Mouse (Mus musculus): ENCODE results near the gene Ripor3. TPM values are rescaled to one million over a fixed set of nuclear protein-coding genes. Genes with fewer than 3 reads are reported as not detected.

The Ripor3 gene
- polyA plus RNA-seq, 1 experiment = 2.4 TPM

DNA sequence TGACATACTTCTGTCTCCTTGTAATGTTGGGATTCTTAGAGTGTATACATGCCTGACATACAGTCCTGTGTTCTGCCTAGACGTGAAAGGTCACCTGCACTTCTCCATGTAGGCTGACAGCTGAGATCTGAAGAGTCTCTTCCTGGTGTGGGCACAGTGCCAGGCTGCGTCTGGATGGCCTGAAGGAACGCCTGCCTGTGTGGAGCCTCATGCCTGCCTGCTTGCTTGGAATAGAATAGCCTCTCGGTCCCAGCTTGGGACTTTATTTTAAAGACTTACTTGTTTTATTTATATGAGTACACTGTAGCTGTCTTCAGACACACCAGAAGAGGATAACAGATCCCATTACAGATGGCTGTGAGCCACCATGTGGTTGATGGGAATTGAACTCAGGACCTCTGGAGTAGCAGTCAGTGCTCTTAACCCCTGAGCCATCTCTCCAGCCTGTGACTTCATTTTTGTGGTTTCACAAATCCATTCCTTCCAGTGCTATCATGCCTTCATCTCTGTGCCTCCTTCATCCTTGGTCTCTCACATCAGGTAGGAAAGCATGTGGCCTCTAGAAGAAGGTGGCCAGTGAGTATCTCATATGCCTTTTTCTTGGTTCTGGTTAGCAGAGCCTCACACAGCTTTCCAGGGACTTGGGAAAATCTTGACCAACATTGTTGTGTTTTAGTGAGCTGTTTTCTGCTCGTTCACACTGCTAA, 52.2 kb downstream of the Ripor3 start:
- no peak overlapping the region for H3K27ac ChIP-seq (ENCODE audit: insufficient read depth, low read length)
- H3K27me3 ChIP-seq (ENCODE audit: control insufficient read depth, insufficient read depth, low read length, poor library complexity, severe bottlenecking) = no peaks in the 10 kb centered on the region
- no peak overlapping the region for H3K4me3 ChIP-seq (ENCODE audit: low read depth, low read length)
- no peaks in the 10 kb centered on the region for H3K9me3 ChIP-seq (replicated peaks; ENCODE audit: control insufficient read depth, insufficient read depth, low read length, poor library complexity, severe bottlenecking)
- H3K9ac ChIP-seq (ENCODE audit: low read depth, poor library complexity, severe bottlenecking) = no peak overlapping the region
- H3K36me3 ChIP-seq (ENCODE audit: control insufficient read depth, insufficient read depth, low read length, poor library complexity, severe bottlenecking) = no peaks in the 10 kb centered on the region
- H3K4me1 ChIP-seq (ENCODE audit: control insufficient read depth, insufficient read depth, low read length) = peaks cover 3% of the 10 kb centered on the region
- TF ChIP-seq POLR2A (IDR thresholded peaks at IDR 0.05; ENCODE audit: insufficient read depth, low read length) = no peak
- TF ChIP-seq CTCF (IDR thresholded peaks at IDR 0.05; ENCODE audit: low read depth, low read length) = no peak
- TF ChIP-seq EP300 (IDR thresholded peaks at IDR 0.05; ENCODE audit: insufficient read depth, low read depth, low read length) = no peak

DNA sequence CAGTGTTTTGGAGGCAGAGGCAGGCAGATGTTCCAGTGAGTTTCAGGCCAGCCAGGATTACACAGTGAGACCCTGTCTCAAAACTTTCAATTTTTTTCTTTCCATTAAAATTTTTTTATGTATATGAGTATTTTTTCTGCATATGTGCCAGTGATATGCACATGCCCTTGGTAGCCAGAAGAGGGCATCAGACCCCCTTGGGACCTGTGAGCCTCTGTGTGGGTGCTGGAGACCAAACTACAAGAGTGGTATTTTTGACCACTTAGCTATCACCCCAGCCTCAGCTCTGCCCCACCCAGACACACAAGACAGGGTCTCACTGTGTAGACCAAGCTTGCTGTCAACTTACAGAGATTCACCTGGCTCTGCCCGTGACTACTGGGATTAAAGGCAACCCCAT, 52.9 kb downstream of the Ripor3 start:
- peaks cover 3% of the 10 kb centered on the region for H3K4me1 ChIP-seq (ENCODE audit: control insufficient read depth, insufficient read depth, low read length)
- H3K9ac ChIP-seq (ENCODE audit: low read depth, poor library complexity, severe bottlenecking) = no peak overlapping the region
- H3K4me3 ChIP-seq (ENCODE audit: low read depth, low read length) = no peak overlapping the region
- no peak overlapping the region for H3K27ac ChIP-seq (ENCODE audit: insufficient read depth, low read length)
- no peaks in the 10 kb centered on the region for H3K36me3 ChIP-seq (ENCODE audit: control insufficient read depth, insufficient read depth, low read length, poor library complexity, severe bottlenecking)
- no peaks in the 10 kb centered on the region for H3K27me3 ChIP-seq (ENCODE audit: control insufficient read depth, insufficient read depth, low read length, poor library complexity, severe bottlenecking)
- H3K9me3 ChIP-seq (replicated peaks; ENCODE audit: control insufficient read depth, insufficient read depth, low read length, poor library complexity, severe bottlenecking) = no peaks in the 10 kb centered on the region
- TF ChIP-seq EP300 (IDR thresholded peaks at IDR 0.05; ENCODE audit: insufficient read depth, low read depth, low read length) (no peak), CTCF (IDR thresholded peaks at IDR 0.05; ENCODE audit: low read depth, low read length) (peak; percentile 33)

DNA sequence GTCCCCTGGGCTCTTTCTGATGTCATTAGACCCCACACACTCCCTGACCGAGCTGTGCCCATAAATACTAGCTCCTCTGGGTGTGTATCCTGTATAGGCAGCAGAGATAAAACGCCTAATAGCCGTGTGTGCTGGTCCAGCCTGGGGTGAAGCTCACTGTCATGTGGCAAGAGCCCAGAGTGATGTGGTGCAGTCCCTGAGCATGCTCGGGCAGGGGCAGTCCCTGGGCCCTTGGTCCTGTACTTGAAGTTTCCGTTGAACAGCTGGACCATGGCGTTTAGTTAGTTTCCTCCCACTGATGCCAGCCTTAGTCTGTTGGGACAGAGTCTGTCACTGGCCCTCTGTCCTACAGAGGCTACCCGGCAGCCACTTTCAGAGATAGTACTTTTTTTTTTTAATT, 55.5 kb downstream of the Ripor3 start:
- no peak overlapping the region for H3K27ac ChIP-seq (ENCODE audit: insufficient read depth, low read length)
- no peaks in the 10 kb centered on the region for H3K27me3 ChIP-seq (ENCODE audit: control insufficient read depth, insufficient read depth, low read length, poor library complexity, severe bottlenecking)
- H3K4me3 ChIP-seq (ENCODE audit: low read depth, low read length) = no peak overlapping the region
- TF ChIP-seq POLR2A (IDR thresholded peaks at IDR 0.05; ENCODE audit: insufficient read depth, low read length) = no peak
- TF ChIP-seq CTCF (IDR thresholded peaks at IDR 0.05; ENCODE audit: low read depth, low read length) = no peak
- no peak for TF ChIP-seq EP300 (IDR thresholded peaks at IDR 0.05; ENCODE audit: insufficient read depth, low read depth, low read length)
- H3K4me1 ChIP-seq (ENCODE audit: control insufficient read depth, insufficient read depth, low read length) = no peaks in the 10 kb centered on the region
- no peaks in the 10 kb centered on the region for H3K9me3 ChIP-seq (replicated peaks; ENCODE audit: control insufficient read depth, insufficient read depth, low read length, poor library complexity, severe bottlenecking)
- H3K36me3 ChIP-seq (ENCODE audit: control insufficient read depth, insufficient read depth, low read length, poor library complexity, severe bottlenecking) = no peaks in the 10 kb centered on the region
- no peak overlapping the region for H3K9ac ChIP-seq (ENCODE audit: low read depth, poor library complexity, severe bottlenecking)

DNA sequence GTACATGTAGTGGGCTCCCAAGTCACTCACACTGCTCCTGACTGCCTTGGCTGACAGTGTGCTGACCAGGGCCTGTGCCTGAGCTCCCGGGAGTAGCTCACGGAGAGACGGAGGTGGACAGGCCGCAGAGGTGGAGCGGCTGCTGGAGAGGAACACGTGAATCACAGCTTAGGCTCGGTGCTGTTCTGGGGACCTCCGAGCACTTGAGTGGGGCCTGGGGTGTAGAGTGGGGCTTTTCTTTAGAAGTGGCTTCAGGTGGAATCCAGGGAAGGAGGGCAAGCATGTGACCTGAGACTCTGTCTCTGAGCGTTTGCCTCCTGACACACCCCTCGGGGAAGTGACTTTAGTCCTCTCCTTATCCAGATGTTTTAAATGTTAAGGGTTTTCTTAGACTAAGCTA, 56.6 kb downstream of the Ripor3 start:
- H3K4me1 ChIP-seq (ENCODE audit: control insufficient read depth, insufficient read depth, low read length) = no peaks in the 10 kb centered on the region
- TF ChIP-seq CTCF (IDR thresholded peaks at IDR 0.05; ENCODE audit: low read depth, low read length) (no peak), EP300 (IDR thresholded peaks at IDR 0.05; ENCODE audit: insufficient read depth, low read depth, low read length) (no peak), POLR2A (IDR thresholded peaks at IDR 0.05; ENCODE audit: insufficient read depth, low read length) (no peak)
- no peaks in the 10 kb centered on the region for H3K36me3 ChIP-seq (ENCODE audit: control insufficient read depth, insufficient read depth, low read length, poor library complexity, severe bottlenecking)
- no peak overlapping the region for H3K9ac ChIP-seq (ENCODE audit: low read depth, poor library complexity, severe bottlenecking)
- no peaks in the 10 kb centered on the region for H3K9me3 ChIP-seq (replicated peaks; ENCODE audit: control insufficient read depth, insufficient read depth, low read length, poor library complexity, severe bottlenecking)
- H3K4me3 ChIP-seq (ENCODE audit: low read depth, low read length) = no peak overlapping the region
- H3K27me3 ChIP-seq (ENCODE audit: control insufficient read depth, insufficient read depth, low read length, poor library complexity, severe bottlenecking) = no peaks in the 10 kb centered on the region
- no peak overlapping the region for H3K27ac ChIP-seq (ENCODE audit: insufficient read depth, low read length)

DNA sequence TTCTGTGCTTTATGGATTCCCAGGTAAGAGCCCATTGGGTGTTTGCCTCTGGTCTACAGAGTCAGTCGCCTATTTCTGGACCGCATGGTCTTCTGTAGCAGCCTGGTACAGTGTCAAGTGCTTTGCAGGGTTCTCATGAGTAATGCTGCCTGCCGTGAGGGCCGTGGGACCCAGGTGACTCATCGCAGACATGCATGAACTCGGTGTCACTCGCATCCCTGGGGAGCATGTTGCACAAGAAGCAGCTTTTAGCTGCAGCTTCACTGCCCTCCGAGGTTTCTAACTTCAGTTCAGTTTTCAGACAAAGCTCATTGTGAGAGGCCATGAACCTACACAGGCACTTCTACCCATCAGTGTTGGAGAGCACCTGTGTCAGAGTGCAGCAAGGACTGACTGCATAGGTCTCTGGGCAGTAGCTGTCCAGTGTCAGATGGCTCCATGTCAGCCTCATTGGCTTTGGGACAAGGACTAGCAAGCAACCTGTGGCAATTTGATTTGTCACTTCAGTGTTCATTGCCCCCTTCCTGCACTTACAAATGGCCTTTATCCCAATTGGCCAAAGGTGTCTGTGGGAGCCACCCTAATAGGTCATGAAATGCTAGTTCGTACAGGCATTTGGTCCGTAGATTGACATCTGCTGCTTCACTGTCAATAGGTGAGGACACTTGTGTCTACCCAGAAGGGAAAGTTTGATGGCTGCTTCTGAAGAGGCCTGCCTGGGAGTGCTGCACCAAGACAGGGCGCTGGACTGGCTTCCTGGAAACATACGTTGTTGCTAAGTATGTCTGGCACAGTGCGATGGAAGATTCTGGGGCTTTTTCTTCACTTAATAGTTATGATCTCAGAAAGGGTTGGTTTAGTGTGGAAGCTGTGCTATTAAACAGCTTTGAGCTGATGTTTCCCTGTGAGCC, 58.9 kb downstream of the Ripor3 start:
- Histone ChIP-seq H3K9ac (ENCODE audit: low read depth, poor library complexity, severe bottlenecking) (no peak overlapping the region), H3K27me3 (ENCODE audit: control insufficient read depth, insufficient read depth, low read length, poor library complexity, severe bottlenecking) (no peaks in the 10 kb centered on the region), H3K4me1 (ENCODE audit: control insufficient read depth, insufficient read depth, low read length) (no peaks in the 10 kb centered on the region), H3K36me3 (ENCODE audit: control insufficient read depth, insufficient read depth, low read length, poor library complexity, severe bottlenecking) (no peaks in the 10 kb centered on the region), H3K27ac (ENCODE audit: insufficient read depth, low read length) (no peak overlapping the region), H3K4me3 (ENCODE audit: low read depth, low read length) (no peak overlapping the region), H3K9me3 (replicated peaks; ENCODE audit: control insufficient read depth, insufficient read depth, low read length, poor library complexity, severe bottlenecking) (no peaks in the 10 kb centered on the region)
- TF ChIP-seq CTCF (IDR thresholded peaks at IDR 0.05; ENCODE audit: low read depth, low read length) (no peak), POLR2A (IDR thresholded peaks at IDR 0.05; ENCODE audit: insufficient read depth, low read length) (no peak), EP300 (IDR thresholded peaks at IDR 0.05; ENCODE audit: insufficient read depth, low read depth, low read length) (no peak)

DNA sequence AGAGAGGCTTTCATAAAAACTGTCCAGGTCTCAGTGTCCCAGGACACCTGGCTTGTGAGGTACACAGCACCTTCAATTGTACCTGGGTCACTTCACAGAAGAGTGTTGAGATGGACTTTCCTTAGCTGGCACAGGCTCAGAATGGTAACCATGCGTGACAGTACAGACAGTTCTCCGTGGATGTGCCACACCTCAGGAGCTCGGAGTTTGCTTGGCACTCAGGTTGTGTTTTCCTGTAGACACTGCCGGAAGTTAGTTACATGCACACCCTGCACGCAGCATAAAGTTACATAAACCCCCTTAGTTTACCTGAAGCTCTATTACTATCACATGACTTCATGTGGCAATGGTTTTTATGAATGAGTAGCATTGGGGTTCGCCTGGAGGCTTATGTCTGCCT, 59.7 kb downstream of the Ripor3 start:
- no peaks in the 10 kb centered on the region for H3K4me1 ChIP-seq (ENCODE audit: control insufficient read depth, insufficient read depth, low read length)
- no peaks in the 10 kb centered on the region for H3K27me3 ChIP-seq (ENCODE audit: control insufficient read depth, insufficient read depth, low read length, poor library complexity, severe bottlenecking)
- H3K27ac ChIP-seq (ENCODE audit: insufficient read depth, low read length) = no peak overlapping the region
- H3K9me3 ChIP-seq (replicated peaks; ENCODE audit: control insufficient read depth, insufficient read depth, low read length, poor library complexity, severe bottlenecking) = no peaks in the 10 kb centered on the region
- no peaks in the 10 kb centered on the region for H3K36me3 ChIP-seq (ENCODE audit: control insufficient read depth, insufficient read depth, low read length, poor library complexity, severe bottlenecking)
- H3K9ac ChIP-seq (ENCODE audit: low read depth, poor library complexity, severe bottlenecking) = no peak overlapping the region
- TF ChIP-seq CTCF (IDR thresholded peaks at IDR 0.05; ENCODE audit: low read depth, low read length) = no peak
- no peak for TF ChIP-seq POLR2A (IDR thresholded peaks at IDR 0.05; ENCODE audit: insufficient read depth, low read length)
- TF ChIP-seq EP300 (IDR thresholded peaks at IDR 0.05; ENCODE audit: insufficient read depth, low read depth, low read length) = no peak
- H3K4me3 ChIP-seq (ENCODE audit: low read depth, low read length) = no peak overlapping the region
